Mouse (Mus musculus): ENCODE data around the gene Zfp704. TPM values are rescaled to one million over a fixed set of nuclear protein-coding genes. Genes with fewer than 3 reads are reported as not detected.
"Not testable (repeated sequence)": the region's sequence is repeated elsewhere in the genome, so short reads cannot be mapped to it uniquely, and the experiment has no call there.

Zfp704 gene
- total RNA-seq, 2 experiments from 2014 or later: 4.7 to 5.6 TPM

- no peak for DNase-seq (ENCODE audit: low spot score)
Observed at GRCm38 (mm10) chr3:9599738-9600410, 10.0 kb downstream of the Zfp704 start.

DNA sequence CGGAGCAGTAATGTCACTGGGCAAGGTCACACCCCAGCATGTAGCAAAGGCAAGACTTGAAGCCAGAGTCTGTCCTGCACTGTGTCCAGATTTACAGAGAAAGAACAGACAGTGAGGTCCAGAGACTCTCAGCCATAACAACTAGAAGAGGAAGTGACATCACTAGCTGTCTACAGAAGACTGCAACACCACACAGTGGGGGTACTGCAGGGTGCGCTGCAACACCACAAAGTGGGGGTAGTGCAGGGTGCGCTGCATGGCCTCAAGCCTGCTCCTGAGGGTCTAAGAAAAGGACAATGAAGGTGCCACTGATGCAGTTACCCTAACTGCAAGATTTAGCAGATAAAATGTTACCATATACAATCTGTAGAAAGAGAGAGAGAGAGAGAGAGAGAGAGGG is 11.8 kb downstream of the Zfp704 start:
- no peak for DNase-seq (ENCODE audit: low spot score)

GRCm38 (mm10) chr3:9594457-9594856 is 15.4 kb downstream of the Zfp704 start:
- no peak for DNase-seq (ENCODE audit: low spot score)

DNA sequence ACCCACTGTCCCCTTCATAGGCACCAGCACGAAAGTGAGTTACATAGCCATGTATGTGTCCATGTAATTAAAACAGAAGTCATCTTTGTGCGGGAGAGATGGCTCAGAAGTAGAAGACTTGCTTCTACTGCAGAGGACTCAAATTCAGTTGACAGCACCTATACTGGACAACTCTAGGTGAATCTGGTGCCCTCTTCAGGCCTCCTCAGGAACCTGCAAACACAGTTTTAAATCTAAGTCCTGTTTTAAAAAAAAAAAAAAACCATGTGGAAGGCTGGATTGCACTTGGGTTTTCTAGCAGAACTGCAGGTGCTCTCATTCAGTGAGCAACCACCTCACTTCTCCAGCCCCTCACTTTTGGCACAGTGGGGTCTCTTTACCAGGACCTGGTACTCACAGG is 16.1 kb downstream of the Zfp704 start:
- DNase-seq (ENCODE audit: low spot score): no peak

DNA sequence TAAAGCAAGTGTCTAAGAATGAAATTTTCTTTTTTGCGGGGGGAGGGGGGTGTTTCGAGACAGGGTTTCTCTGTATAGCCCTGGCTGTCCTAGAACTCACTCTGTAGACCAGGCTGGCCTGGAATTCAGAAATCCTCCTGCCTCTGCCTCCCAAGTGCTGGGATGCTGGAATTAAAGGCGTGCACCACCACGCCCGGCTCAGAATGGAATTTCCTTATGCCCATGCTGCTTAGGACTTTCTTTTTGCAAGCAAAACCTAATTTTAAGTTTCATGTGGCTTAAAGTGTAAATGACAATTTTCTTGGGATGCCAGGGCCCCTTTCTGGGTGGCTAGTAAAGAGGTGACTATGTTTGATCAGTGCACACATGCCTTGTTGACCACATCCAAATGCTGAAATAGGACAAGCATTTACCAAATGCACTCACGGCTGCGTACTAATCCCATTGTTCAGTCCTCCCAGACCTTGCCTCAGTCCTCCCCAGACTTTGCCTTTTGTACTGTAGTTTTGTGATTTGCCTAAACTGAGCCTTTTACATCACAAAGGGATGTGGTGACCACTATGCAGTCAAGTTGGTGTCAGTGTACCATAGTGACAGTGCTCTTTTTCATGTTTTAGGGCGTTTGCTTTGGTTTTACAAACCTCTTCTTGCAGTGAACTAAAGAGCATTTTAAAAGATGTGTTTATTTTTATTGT is 18.3 kb downstream of the Zfp704 start:
- no peak for DNase-seq (ENCODE audit: low spot score)

GRCm38 (mm10) chr3:9588635-9589034 is 21.2 kb downstream of the Zfp704 start:
- DNase-seq (ENCODE audit: low spot score): no peak

- no peak for DNase-seq (ENCODE audit: low spot score)
Observed at GRCm38 (mm10) chr3:9587304-9587703, 22.6 kb downstream of the Zfp704 start.

- no peak for DNase-seq (ENCODE audit: low spot score)
Observed at GRCm38 (mm10) chr3:9583516-9583915, 26.4 kb downstream of the Zfp704 start.

- DNase-seq (ENCODE audit: low spot score): no peak
Observed at GRCm38 (mm10) chr3:9580952-9581798, 28.7 kb downstream of the Zfp704 start.

- no peak for DNase-seq (ENCODE audit: low spot score)
Observed at GRCm38 (mm10) chr3:9580102-9580501, 29.8 kb downstream of the Zfp704 start.

GRCm38 (mm10) chr3:9579028-9579643 is 30.7 kb downstream of the Zfp704 start:
- no peak for DNase-seq (ENCODE audit: low spot score)

DNA sequence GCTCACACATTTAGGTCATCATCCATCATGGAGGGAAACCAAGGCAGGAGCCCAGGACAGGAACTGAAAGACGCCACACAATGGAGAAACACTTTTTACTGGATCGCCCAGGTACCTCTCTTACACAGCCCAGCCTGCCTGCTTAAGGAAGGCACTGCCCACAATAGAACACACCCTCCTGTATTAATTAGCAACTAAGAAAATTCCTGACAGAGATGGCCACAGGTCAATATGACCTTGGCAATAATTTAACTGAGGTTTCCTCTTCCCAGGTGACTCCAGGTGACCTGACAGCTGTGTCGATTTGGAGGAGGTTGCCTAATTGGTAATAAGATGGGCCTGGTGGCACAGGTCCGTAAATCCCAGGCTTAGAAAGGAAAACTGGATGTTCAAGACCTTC is 33.0 kb downstream of the Zfp704 start:
- no peak for DNase-seq (ENCODE audit: low spot score)

DNA sequence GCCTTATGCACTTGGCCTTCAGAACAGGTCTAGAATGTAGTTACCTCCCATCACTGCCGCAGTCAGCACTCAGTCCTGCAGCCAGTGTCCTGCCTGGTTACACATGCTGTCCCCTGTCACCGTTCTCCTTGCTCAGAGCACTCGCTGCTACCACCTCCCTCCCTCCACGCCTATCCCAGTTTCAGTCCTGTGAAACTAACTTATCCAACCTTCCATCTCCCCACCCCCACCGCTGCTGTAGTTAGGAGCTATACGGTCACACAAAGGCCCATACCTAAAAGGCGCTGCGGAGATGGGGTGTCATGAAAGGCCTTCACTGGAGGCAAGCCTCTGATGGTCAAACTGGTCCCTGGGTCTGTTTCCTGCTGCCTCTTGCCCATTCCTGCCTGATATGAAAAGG is 35.6 kb downstream of the Zfp704 start:
- no peak for DNase-seq (ENCODE audit: low spot score)

GRCm38 (mm10) chr3:9573581-9573980 is 36.3 kb downstream of the Zfp704 start:
- DNase-seq (ENCODE audit: low spot score): peak; percentile 53

DNA sequence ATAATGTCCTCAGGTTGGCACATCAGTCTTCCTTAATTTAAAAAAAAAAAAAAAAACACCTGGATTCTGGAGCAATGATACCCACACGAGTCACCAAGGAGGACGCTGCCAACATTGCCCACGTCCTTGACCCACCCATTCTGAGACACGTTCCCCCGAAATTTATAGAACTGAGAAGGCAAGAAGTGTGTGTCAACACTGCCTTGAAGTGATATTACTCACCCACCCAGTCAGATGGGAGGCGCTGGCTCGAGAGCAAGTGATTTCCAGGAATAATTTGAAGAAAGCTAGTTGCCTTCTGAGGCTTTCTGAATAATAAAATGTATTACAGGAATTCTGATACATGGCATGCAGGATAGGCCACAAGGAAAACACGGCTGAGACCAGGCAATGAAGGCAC is 37.6 kb downstream of the Zfp704 start:
- no peak for DNase-seq (ENCODE audit: low spot score)

DNA sequence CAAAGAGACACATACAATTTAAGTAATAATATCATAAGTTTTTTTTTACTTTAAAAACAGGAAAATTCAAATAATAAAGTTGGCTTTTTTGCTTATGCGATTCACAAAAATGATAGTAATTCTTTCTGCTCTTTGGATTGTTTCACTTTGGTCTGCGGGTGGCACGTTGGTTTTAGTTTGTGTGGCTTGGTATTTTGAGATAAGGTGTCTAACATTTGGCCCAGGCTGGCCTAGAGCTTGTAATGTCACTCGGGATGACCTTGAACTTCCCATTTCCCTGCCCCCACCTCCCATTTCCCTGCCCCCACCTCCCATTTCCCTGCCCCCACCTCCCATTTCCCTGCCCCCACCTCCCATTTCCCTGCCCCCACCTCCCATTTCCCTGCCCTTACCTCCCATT is 39.1 kb downstream of the Zfp704 start:
- no peak for DNase-seq (ENCODE audit: low spot score)

DNA sequence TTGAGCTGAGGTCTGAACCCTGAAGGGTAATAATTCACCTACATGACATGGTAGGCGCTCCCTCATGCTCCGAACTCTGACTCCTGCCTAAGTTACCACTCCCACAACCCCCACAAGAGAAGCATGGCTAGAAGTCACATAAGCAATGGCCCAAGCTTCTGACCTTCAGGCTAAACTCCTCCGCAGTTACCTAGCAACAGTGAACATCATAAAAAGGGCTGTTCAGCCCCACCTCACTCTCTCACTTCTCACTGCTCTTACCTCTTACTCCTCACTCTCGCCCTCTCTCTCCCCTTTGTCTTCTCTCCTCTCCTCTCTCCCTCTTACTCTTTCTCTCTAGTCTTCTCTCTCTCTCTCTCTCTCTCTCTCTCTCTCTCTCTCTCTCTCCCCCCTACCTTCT is 40.2 kb downstream of the Zfp704 start:
- not testable (repeated sequence) for DNase-seq (ENCODE audit: low spot score)

DNA sequence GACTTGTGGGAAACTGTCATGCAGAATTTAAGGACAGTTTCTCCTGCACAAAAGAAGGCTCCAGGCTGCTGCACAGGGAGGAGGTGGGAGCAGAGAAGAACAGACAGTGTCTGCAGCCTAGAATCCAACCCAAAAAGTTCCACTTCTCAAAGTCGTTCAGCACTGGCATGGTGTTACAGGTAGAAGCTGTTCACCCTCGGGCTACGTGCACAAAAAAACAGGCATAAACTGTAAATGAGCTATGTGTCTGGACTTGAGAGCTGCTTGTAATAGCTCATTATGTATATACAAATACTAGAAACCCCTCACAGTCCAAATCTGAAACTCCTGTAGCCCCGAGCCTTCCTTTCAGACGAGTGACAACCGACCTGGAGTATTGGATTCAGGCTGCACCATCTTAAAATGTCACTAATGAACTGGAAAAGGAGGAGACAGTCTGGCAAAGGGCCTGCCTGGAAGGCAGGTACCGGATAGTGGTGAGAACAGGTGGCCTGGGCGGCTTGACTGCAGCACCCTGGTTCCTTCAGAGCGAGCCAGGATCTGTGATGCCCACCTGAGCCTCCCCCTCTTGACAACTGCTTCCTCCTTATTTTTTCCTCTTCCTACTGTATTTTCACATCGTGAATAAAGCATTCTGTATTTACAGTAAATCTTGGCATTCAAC is 41.2 kb downstream of the Zfp704 start:
- no peak for DNase-seq (ENCODE audit: low spot score)

- no peak for DNase-seq (ENCODE audit: low spot score)
Observed at GRCm38 (mm10) chr3:9567948-9568347, 41.9 kb downstream of the Zfp704 start.

GRCm38 (mm10) chr3:9566831-9567230 is 43.1 kb downstream of the Zfp704 start:
- no peak for DNase-seq (ENCODE audit: low spot score)

- DNase-seq (ENCODE audit: low spot score): no peak
Observed at GRCm38 (mm10) chr3:9563562-9563961, 46.3 kb downstream of the Zfp704 start.
